Mouse (Mus musculus): Measurements from ENCODE around the gene Crim1.

DNA sequence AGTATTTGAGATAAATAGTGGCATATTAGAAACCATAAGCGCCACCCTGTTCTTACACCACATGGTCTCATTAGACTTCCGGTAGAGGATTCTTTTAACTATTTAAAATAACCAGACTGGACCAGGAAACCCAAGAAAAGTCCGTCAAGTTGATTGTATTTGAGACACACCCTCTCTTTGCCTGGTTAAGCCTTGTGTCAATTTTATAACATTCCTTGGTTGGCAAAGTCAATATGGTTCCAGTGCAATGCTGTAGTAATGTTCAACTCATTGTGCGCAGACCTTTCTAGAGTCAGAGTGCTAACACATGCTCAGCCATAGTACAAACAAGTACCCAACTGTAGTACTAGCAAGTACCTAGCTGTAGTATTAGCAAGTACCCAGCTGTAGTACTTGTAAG is 61.6 kb downstream of the Crim1 start:
- TF ChIP-seq FLI1 (IDR thresholded peaks at IDR 0.05; ENCODE audit: low read length) (no peak), GATA1 (IDR thresholded peaks at IDR 0.05; ENCODE audit: borderline replicate concordance, low read length) (no peak)
